Comparison of ENCODE assay signal across 28 mouse cellular contexts in genomic region chr7:113398083-113398482, GRCm38 (mm10). TPM values are rescaled to one million over a fixed set of nuclear protein-coding genes. Genes with fewer than 3 reads are reported as not detected.
DNase-seq lines count a peak whose midpoint lies in the region; ATAC-seq lines count a peak whose summit lies in the region.
"Had no signal": no experiment of that assay in that cellular context is flagged by ENCODE, and none has a peak within 500 bp of the region (broad histone marks: within the 10 kb centered on the region; RNA-seq: fewer than 3 reads in every experiment).

No protein-coding gene starts in this region.

- intact Hi-C loops in left cerebral cortex, postnatal 14 days (cut with DNase I) = no loop called here

- peak; percentile 94 for ATAC-seq in frontal cortex, adult (ENCODE audit: low TSS enrichment)
- ATAC-seq: forebrain, embryonic 15.5 days; hindbrain, postnatal 0 days; Patski had no signal

- DNase-seq in frontal cortex, postnatal 25 days (ENCODE audit: low spot score in 2 of 2) = no peak
- peak; percentile 11 for DNase-seq in left cerebral cortex, adult 11 months (ENCODE audit: low spot score)
- DNase-seq in left cerebral cortex, postnatal 14 days (ENCODE audit: low spot score in 2 of 2) = no peak
- peak; percentile 42 for DNase-seq in right cerebral cortex, adult 18-20 months
- no peak for DNase-seq in right cerebral cortex, postnatal 25 days
- DNase-seq in 3T3-L1 (ENCODE audit: low read depth, low spot score) = peak; percentile 17
- DNase-seq in thymus, postnatal 14 days = no peak
- DNase-seq: adrenal gland, postnatal 10 days; adrenal gland, postnatal 36 days; B cell, adult 2 months; cerebellum, adult 11 months; cerebellum, adult 2 months; cerebellum, adult 9-11 months; cerebellum, postnatal 25 days; gastrocnemius, postnatal 10 days; gastrocnemius, postnatal 36 days; heart, adult 2 months; heart, postnatal 14 days; heart, postnatal 4 days had no signal

RNA-seq across cellular contexts. Expression of gene Pth, which starts 9.7 kb away (rescaled TPM):
- total RNA-seq in left cerebral cortex, postnatal 14 days (2021) = not detected
- total RNA-seq: adrenal gland, adult 18-20 months; adrenal gland, postnatal 10 days; adrenal gland, postnatal 36 days; CH12.LX; common myeloid progenitor, adult 5-6 weeks; gastrocnemius, adult 18-20 months; gastrocnemius, postnatal 10 days; gastrocnemius, postnatal 36 days; granulocyte monocyte progenitor cell, adult 5-6 weeks; heart, adult 2 months; heart, postnatal 14 days; heart, postnatal 4 days; hindbrain, postnatal 0 days had no signal

RNA-seq across cellular contexts. Expression of gene Btbd10, which starts 28.9 kb away (rescaled TPM):
- total RNA-seq in left cerebral cortex, postnatal 14 days (2021) = 10 to 100 TPM; 80.2 to 81.4 TPM

Comparison
In these comparisons a context has a peak if more than half of its experiments do, and no peak if none do; other contexts are left out.
1. DNase-seq: peak in left cerebral cortex, adult 11 months (single experiment), right cerebral cortex, adult 18-20 months (single experiment) and 3T3-L1 (single experiment); none in frontal cortex, postnatal 25 days (0 of 2), left cerebral cortex, postnatal 14 days (0 of 2), right cerebral cortex, postnatal 25 days (single experiment) and thymus, postnatal 14 days (single experiment).